Mouse (Mus musculus): ENCODE data around the gene Ano2. TPM values are rescaled to one million over a fixed set of nuclear protein-coding genes. Genes with fewer than 3 reads are reported as not detected.

The Ano2 gene
- polyA plus RNA-seq, 1 experiment from 2014 or later = 0.05 TPM

DNA sequence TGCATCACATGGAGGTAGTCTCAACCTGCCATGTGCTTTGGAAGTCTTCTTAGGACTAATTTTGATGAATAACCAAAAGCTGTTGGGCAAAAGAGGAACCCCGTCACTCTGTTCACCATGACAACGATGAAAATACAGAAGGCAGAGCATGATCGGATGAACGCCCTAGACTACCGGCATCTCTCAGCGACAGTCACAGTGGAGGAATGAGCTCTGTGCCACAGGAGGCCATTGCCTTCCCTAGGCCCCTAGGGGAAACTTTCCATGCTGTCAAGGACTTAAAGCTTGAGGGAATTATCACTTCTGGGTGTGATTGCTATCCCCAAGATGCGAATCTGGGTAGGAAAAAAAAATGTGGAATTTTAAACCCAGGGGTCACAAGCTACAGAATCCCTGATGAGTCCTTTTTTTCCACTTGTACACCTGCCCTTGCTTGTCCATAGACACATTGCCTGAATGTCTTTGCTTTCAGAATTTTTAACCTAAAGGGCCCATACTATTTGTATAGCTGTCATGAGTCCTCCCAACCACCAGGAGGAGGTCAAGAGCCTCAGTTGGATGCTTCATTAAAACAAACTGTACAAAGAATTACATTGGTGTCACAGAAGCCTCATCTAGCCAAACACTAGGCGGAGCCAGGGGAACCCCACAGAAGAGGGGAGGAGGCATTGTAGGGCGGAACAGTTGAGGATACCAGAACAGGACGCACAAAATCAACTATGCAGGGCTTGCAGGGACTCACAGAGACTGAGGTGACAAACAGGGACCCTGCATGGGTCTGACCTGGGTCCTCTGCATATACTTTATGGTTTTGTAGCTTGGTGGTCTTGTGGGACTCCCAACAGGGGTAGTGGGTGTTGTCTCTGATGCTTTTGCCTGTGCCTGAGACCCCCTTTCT is 53.2 kb downstream of the Ano2 start:
- DNase-seq (ENCODE audit: low spot score) = no peak

DNA sequence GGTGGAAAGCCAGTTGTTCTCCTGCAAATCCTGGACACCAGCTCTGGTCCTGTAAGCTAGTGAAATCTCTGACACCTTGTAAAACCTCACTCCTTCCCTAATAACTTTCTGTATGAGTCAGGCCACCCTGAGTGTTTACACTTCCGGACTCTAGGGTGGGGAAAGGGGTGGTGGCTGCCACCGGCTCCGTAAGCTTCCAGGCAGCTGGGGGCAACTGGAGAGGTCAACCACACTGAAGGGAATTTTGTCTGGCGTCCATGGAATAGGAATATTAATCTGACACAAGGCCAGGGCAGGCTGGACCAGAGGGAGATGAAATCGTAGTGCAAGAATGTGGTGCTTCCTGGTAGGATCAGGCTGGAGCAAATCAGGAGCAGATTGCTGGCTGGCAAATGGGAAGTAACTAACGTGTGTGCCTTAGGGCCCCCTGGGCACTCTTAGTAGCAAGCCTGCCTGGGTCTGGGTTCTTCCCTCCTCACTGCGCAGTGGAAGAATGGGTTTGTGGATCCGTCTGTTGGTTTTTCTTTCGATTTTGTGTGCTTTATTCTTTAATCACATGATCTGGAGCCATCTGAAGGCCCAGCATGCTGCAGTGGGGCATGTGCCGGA is 57.2 kb downstream of the Ano2 start:
- DNase-seq (ENCODE audit: low spot score) = no peak

DNA sequence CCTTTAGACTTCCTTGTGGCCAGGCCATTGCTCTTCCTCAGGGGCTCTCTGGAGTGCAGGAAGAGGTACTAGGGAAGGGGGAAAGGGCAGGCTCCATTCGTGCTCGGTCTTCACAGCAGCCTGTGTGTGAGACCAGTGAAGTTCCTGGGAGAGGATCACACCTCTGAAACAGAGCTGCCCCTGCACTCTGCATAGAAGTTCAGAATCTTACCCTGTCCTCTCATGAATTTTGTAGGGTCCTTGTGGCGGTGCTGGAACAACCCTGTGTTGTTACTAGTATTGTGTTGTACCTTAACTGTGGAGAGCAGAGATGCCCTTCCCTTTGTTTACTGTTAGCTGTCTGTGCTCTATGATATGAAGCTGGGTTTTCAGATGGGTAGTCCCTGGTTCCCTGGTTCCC is 58.4 kb downstream of the Ano2 start:
- DNase-seq (ENCODE audit: low spot score) = no peak

DNA sequence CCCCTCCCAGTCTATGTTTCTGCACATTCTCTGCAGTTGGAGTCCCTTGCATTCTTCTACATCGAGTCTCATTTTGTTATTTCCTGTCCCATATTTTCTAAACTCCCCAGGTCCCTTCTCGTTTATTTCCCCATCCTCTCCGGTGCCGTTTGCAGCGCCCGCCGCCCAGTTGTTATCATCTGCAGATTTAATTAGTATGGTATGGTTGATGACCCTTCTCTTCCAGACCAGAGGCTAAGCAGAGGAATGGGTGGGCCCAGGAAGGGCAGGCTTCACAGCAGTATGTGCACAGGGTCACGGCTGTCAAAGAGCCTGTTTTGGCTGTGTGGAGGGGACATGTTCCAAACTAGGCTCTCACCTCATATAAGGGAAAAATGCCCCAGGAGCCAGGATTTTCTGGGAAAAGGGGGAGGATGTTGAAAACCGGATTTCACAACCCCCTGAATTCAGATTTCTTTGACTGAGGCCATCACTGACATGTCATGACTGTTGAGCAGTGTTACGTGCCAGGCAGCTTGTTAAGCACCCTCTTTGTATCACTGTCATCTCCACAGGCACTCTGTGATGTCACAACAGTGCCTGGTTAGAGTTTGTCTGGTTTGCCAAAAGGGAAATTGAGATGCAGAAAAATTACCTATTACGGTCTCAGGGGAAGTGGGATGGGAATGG is 72.8 kb downstream of the Ano2 start:
- no peak for DNase-seq (ENCODE audit: low spot score)

DNA sequence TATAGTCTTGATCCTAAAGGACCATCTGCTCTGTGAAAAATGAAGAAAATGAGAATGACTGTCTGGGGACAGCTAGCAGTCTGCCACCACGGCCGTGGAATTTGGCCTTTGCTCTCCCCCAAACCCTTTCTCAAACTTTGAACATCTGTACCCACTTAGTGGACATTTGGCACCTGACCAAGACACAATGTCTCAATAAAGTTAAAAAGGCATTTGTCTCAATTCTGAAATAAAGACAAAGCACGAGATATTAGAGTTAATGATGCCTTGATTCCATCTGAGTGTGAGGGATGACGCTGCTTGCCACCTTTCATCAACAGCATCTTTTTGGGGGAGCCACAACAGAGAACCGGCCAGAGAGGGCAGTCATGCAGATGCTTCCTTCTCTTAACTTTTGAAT is 83.0 kb downstream of the Ano2 start:
- no peak for DNase-seq (ENCODE audit: low spot score)

DNA sequence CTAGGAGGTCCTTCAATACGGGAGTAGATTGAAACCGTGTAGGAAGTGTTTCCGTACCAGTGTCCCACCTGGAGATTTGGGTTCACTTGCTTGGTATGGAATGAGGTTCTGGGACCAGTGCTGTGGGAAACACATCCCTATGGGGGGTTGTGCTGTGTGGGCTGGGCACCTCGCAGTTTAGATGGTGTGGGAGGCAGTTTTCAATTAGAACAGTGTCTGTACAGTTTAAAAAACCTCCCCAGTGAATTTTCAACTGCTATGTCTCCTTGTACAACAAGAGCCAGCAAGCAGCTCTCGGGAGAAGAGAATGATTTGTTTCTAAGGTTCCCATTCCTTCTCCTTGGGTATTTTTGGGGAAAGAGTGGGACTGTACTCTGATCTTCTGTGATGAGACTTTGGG is 86.1 kb downstream of the Ano2 start:
- DNase-seq (ENCODE audit: low spot score) = no peak

DNA sequence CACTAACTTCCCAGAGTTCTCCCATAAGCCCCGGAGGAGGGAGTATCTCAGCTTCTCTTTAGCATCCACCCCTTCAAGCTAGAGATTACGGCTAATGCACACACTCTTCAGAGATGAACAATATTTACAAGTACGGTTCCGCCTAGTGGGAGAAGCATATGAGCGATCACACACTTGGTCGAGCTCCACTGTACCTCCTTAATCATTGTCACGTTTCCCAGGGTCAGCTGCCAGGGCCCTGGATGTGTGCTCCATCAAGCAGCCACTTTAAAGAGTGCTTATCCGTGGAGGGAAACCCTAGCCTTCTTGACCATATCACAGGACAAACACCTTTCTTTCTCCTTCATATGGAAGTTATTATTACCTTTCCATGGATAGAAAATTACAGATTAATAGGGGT is 112.7 kb downstream of the Ano2 start:
- no peak for DNase-seq (ENCODE audit: low spot score)

DNA sequence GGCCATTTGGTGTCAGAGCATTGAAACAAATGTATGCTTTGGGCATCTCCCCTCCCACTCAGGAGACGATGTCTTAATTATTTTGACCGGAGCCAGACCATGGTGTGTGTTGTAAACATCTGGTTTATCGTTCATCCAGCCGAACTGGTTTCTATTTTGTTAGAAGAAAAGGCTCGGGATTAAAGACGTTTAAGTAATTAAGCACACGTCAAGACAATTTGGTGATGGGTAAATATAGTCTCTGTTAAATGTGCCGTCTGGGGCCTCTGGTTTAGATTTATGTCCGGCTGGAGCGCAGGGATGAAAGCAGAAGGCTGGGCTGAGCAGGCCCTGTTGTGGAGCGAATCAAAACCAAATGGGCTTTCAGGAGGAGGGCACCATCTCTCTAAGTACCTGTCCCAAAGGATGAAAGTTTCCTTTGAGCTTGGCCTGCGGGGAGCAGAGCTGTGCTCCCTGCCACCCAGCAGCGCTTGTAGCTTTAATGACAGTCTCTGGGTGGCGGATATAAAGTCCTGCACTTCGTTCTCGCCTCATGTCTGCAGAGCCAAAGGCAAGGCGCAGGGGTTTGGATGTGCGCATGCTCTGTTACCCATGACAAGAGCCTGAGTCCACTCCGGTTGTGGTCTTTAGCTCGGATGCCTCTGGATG is 113.3 kb downstream of the Ano2 start:
- DNase-seq (ENCODE audit: low spot score) = no peak

DNA sequence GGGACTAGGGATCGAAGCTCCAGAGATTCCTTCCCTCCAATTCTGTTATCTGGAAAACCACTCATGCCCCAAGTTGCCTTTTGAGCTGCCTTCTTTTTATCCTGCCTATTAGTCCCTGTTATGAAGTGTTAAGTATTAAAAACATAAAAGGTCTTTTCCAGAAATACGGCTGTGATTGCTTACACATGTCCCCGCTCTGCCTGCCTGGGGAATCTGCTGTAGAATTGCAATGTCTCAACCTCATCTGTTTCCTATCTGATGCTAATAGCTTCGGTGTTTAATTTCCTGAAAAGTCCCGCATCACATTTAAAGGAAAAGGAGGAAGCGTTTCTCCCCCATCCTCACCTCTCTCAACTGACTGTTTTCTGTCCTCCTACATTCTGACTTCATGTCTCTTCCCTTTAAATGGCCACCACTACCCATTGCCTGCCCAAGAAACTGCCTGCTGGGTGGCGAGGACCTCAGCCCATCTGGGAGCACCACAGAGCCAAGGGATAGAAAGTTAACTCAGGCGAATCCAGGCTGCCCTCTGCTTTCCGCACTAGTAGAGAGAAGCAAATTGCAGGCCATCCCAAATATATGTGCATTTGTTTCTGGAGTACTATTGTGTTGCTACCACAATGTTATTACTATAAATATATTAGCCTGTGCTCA is 118.9 kb downstream of the Ano2 start:
- DNase-seq (ENCODE audit: low spot score) = no peak

DNA sequence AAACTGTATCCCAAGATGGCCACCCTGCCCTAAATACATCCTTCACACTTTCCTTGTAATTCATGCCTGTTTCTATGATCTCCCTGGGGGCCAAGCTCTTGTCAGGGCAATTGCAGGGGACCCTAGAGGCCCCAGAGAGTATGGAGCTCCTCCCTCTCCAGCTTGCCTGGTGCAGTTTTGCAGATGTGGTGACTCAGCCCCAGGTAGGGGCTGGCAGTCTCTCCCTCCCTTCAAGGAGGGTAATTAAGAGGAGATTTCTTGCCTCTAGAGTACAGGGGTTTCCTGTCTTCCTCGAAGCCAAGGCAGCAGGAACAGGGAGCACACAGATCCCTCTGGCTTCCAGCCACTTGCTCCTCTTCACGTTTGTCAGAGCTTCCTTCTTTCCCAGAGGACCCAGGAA is 121.2 kb downstream of the Ano2 start:
- no peak for DNase-seq (ENCODE audit: low spot score)

DNA sequence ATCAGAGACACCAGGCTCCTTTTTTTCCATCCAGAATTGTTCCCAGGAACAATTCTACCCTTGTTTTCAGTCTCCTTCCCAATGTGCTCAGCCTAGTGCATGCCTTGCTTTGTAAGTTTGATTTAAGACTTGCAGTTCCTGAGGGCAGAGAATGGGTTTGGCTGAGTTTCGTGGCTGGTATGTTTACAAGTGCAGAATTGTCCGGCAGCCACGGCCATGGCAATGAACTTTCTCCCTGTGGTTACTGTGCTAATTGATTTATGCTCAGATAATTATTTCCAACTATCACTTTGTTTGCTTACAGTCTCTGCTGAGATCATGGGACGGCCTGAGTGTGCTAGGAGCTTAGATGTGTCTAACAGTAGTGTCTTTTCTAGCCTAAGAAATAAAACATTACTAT is 147.9 kb downstream of the Ano2 start:
- no peak for DNase-seq (ENCODE audit: low spot score)

DNA sequence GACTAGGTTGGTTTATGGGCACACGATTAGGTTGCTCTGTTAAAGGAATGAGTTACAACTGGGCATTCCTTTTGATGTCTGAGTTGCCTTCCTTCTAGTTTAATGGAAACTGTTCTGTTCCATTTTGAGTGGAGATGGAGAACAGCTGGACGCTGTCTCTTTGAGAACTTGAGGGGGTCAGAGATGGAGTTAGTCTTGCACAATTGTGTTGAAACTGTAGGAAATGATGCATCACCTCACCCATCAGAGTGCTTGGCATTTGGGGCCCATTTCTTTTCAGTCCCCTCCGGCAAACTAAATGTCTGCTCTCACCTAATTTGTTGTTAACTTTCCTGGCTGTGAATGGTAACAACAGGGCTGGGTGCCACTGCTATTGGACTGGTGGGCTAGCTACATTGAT is 151.1 kb downstream of the Ano2 start:
- no peak for DNase-seq (ENCODE audit: low spot score)

DNA sequence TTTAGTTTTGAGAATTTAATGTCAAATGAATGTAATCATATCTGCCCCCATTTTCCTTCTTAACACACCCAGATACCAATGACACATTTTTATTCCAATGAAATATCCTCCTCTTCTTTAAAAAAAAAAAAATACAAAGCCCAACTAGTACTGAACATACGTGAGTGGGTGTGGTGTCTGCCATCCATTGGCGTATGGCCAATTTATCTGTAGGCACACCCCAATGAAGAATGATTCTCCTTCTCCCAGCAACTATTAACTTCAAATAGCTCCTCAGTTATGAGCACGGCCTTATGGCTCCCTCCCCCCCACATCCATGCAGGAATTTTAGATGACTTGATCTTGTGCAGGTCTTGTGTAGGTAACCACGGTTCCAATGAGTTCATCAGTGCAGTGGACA is 161.0 kb downstream of the Ano2 start:
- DNase-seq (ENCODE audit: low spot score) = no peak

DNA sequence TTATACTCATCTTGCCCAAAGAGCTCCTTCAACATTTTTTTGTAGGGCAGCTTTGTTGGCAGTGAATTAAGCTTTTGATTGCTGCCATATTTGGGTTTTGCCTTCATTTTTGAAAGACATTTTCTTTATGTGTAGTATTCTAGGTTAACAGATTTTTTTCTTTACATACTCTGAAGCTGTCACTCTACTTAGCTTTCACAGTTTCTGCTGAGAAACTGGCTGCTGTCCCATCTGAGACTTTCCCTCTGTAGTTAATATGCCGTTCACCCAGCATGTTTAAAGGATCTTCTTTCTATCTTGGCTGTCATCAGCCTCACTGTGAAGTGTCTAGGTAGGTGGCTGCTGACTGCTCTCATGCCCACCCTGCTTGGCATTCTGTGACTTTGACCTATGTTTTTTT is 168.1 kb downstream of the Ano2 start:
- no peak for DNase-seq (ENCODE audit: low spot score)

DNA sequence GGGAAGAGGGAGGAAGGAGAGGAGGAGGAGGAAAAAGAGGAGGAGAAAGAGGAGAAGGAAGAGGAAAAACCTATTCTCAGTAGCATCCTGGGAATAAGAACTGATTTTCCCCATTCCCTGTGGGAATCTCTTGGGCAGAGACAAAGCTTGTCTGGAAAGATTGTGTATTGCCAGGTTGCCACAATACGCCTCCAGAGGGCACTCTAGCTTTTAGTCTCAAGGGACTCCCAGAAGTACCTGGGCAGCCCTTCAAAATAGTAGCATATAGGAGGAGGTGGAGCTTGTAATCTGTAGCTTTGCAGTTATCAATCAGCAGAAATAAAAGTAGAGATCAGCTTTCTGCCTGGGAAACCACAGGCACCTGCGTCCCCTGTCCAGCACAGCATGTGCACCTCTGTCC is 178.3 kb downstream of the Ano2 start:
- no peak for DNase-seq (ENCODE audit: low spot score)

DNA sequence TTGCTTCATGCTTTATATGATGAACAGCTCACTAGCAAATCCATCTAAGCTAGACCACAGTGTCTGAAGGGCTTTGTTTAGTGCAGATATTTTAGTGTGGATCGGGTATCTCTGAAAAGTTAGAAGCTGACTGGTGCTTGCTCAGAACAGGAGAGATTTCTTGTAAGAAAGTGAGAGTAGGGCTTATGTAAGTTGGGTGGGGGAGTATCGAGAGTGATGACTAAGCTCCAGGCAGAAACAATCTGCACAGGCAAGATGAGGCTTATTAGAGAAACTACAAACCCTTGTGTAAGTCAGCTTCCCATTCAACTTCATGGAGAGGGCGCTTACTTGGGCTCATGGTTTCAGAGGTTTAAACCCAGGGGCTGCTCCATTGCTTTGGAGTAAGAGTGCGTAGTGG is 181.3 kb downstream of the Ano2 start:
- DNase-seq (ENCODE audit: low spot score) = no peak

DNA sequence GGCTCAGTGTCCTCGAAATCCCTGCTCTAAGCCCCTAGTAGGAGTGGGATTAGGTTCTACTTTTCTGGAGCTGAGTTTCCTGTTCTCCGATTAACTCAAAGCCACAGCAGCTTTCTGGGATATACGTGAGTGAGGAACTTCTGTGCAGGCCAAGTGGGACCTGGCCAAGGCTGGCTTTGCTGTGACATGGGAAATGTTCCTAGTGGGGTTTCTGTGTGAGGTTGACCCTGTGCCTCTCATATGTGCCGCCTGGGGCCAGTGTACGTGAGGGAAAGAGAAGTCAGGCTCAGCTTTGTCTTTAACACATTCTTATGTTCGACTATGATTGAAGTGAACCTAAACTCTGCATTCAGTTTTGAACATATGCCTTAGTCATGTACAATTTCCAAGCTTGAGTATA is 184.5 kb downstream of the Ano2 start:
- no peak for DNase-seq (ENCODE audit: low spot score)

DNA sequence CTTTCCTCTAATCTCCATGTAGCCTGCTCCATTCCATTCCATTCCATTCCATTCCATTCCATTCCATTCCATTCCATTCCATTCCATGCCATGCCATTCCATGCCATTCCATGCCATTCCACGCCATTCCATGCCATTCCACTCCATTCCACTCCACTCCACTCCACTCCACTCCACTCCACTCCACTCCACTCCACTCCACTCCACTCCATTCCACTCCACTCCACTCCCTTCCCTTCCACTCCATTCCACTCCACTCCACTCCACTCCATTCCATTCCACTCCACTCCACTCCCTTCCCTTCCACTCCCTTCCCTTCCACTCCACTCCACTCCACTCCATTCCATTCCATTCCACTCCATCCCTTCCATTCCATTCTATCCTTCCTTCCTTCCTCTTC is 186.7 kb downstream of the Ano2 start:
- no peak for DNase-seq (ENCODE audit: low spot score)

DNA sequence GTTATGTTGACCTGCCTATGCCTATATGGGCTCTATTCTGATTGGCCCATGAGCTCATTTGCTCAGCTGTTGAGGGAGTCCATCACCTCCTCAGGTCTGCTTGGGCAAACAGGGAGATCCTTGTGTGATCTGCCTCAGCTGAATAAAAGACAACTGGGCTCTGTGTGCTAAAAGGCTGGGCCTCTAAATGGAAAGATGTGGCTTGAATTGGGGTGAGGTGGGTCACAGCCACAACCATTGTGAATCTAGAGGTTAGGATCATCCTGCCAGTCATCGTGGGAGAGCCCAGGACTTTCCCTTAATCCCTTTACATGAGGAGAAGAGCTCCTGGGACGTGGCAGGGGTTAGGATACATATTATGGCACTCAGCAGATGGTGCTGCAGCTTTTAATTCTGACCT is 188.5 kb downstream of the Ano2 start:
- no peak for DNase-seq (ENCODE audit: low spot score)

DNA sequence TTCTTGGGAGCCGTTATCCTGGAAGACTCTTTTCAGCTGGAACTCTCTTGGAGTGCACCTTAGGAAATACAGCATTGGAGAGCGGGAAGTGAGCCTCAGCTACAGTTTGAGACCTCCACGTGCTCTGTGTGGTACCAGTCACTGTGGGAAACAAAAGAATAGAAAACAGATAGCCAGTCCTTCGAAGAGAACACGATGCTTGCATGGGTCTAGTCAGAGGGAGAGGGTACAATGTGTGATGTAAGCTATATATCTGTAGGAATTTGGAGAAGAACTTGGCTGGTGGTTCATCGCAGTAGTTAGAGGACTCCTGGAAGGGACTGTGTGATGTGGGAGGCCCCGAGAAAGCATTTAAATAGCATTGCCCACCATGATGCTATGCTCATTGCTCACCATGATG is 189.1 kb downstream of the Ano2 start:
- no peak for DNase-seq (ENCODE audit: low spot score)

DNA sequence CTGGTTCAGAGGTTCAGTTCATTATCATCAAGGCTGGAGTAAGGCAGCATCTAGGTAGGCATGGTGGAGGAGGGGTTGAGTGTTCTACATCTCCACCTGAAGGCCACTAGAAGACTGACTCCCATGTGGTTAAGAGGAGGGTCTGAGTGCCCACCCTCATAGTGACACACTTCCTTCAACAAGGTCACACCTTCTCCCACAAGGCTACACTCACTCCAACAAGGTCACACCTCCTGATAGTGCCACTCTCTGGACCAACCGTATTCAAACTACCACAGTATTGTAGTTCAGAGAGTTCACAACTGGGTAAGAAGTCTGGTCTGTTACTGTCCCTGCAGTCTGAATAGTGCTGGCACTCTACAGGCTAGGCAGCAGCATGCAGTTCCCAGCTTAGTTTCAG is 198.4 kb downstream of the Ano2 start:
- no peak for DNase-seq (ENCODE audit: low spot score)

DNA sequence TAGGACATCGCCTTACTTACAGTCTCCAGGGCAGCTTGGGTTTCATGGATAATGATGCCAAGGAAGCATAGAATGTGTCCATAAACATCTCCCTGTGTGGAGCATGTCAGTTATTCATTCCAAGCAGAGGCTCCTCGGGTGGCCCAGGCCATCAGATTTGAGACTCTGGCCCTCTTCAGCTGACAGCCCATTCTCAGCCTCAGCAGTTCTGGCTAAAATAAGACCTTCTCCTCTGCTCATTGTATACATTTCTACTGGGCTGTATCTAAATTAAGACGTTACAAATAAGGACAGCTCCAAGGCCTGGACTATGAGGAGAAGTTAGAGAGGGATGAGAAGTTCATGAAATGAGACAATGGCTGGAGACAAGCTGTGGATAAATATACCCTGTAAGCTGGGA is 204.1 kb downstream of the Ano2 start:
- no peak for DNase-seq (ENCODE audit: low spot score)

All from thymus, postnatal 0 days (tissue).